Comparison of ENCODE assay signal across 9 mouse cellular contexts in genomic region chr12:111469507-111469906, GRCm38 (mm10). TPM values are rescaled to one million over a fixed set of nuclear protein-coding genes. Genes with fewer than 3 reads are reported as not detected.
DNase-seq lines count a peak whose midpoint lies in the region; ATAC-seq lines count a peak whose summit lies in the region.
"Had no signal": no experiment of that assay in that cellular context is flagged by ENCODE, and none has a peak within 500 bp of the region (broad histone marks: within the 10 kb centered on the region; RNA-seq: fewer than 3 reads in every experiment).

No protein-coding gene starts in this region.

- intact Hi-C loops in heart, postnatal 25 days (cut with DNase I) = loop anchor here (2.0 kb wide), 1 partner anchor 43 kb away; no protein-coding TSS in a partner anchor
- intact Hi-C loops in left cerebral cortex, postnatal 10 days (cut with DNase I) = no loop called here

- H3K4me2 ChIP-seq in stomach, embryonic 16.5 days (ENCODE audit: low read depth, low read length) = no peak overlapping the region

- H3K36me3 ChIP-seq in stomach, embryonic 16.5 days (ENCODE audit: control insufficient read depth, insufficient read depth, low read length) = no peaks in the 10 kb centered on the region

- no peak overlapping the region for H3K4me3 ChIP-seq in stomach, embryonic 16.5 days (replicated peaks; ENCODE audit: low read length)
- H3K4me3 ChIP-seq: megakaryocyte, embryonic 14.5 days had no signal

- H3K27ac ChIP-seq in stomach, embryonic 16.5 days (ENCODE audit: low read length) = no peak overlapping the region

- H3K9me3 ChIP-seq in stomach, embryonic 16.5 days (replicated peaks; ENCODE audit: control insufficient read depth, low read length) = no peaks in the 10 kb centered on the region
- H3K9me3 ChIP-seq: megakaryocyte, embryonic 14.5 days had no signal

- no peak overlapping the region for H3K9ac ChIP-seq in stomach, embryonic 16.5 days (ENCODE audit: low read length)

- H3K27me3 ChIP-seq in stomach, embryonic 16.5 days (ENCODE audit: control insufficient read depth, insufficient read depth, low read length) = no peaks in the 10 kb centered on the region

- peak; percentile 94 for DNase-seq in heart, adult 11 months
- no peak for DNase-seq in heart, postnatal 25 days (ENCODE audit: low spot score)
- peak; percentile 84 for DNase-seq in brain, adult 2 months (ENCODE audit: low read depth, low spot score)
- DNase-seq in hindlimb bud, embryonic 11.5 days (ENCODE audit: extremely low spot score, low read depth, low spot score) = peak; percentile 50
- DNase-seq in left cerebral cortex, postnatal 10 days (ENCODE audit: extremely low spot score in 1 of 2, low spot score in 2 of 2) = peak; percentile 26 to 80
- peak; percentile 85 for DNase-seq in mesoderm, embryonic 11.5 days (ENCODE audit: low read depth, low spot score)

- 10% methylated on average over 8 of the region's 8 CpGs for WGBS in stomach, embryonic 16.5 days

- H3K4me1 ChIP-seq in stomach, embryonic 16.5 days (ENCODE audit: control insufficient read depth, insufficient read depth, low read length) = no peaks in the 10 kb centered on the region

- peak; percentile 85 for ATAC-seq in erythroid progenitor cell, adult 5-6 weeks (replicated peaks; ENCODE audit: low FRiP score, poor library complexity, severe bottlenecking)
- peak; percentile 61; the same call in 1 of the 2 replicates for ATAC-seq in stomach, embryonic 16.5 days (ENCODE audit: insufficient read depth, low FRiP score)

RNA-seq across cellular contexts. Expression of gene Gm266, which starts 16.1 kb away (rescaled TPM):
- under 1 TPM; 0.36 to 0.75 TPM for total RNA-seq in heart, postnatal 25 days (2021)
- 1.8 TPM in 1 of 2 replicates, not detected in the other for total RNA-seq in erythroid progenitor cell, adult 5-6 weeks (2015; ENCODE audit: low replicate concordance)
- not detected in 2 replicates for total RNA-seq in erythroid progenitor cell, adult 5-6 weeks (2017; ENCODE audit: low replicate concordance)
- 1 to 10 TPM; 4.0 TPM for total RNA-seq in left cerebral cortex, postnatal 10 days (2021)
- polyA plus RNA-seq in stomach, embryonic 16.5 days (2015; fragmentation: Nextera tagmentation; extraction: Ambion mirVana) = 12.9 and 15.2 TPM in 2 replicates

RNA-seq across cellular contexts. Expression of gene Tnfaip2, which starts 27.2 kb away (rescaled TPM):
- 10 to 100 TPM; 41.7 to 48.7 TPM for total RNA-seq in heart, postnatal 25 days (2021)
- total RNA-seq in erythroid progenitor cell, adult 5-6 weeks (2015; ENCODE audit: low replicate concordance) = 75.7 and 109 TPM in 2 replicates
- total RNA-seq in erythroid progenitor cell, adult 5-6 weeks (2017; ENCODE audit: low replicate concordance) = 238 and 415 TPM in 2 replicates
- under 1 TPM; 0.61 to 0.81 TPM for total RNA-seq in left cerebral cortex, postnatal 10 days (2021)
- 11.2 and 12.8 TPM in 2 replicates for polyA plus RNA-seq in stomach, embryonic 16.5 days (2015; fragmentation: Nextera tagmentation; extraction: Ambion mirVana)

RNA-seq across cellular contexts. Expression of gene Exoc3l4, which starts 52.7 kb away (rescaled TPM):
- total RNA-seq in heart, postnatal 25 days (2021) = 1 to 10 TPM; 1.2 to 2.9 TPM
- total RNA-seq in erythroid progenitor cell, adult 5-6 weeks (2015; ENCODE audit: low replicate concordance) = 2.2 TPM in 1 of 2 replicates, not detected in the other
- total RNA-seq in erythroid progenitor cell, adult 5-6 weeks (2017; ENCODE audit: low replicate concordance) = not detected in 2 replicates
- total RNA-seq in left cerebral cortex, postnatal 10 days (2021) = 1 to 10 TPM; 1.1 to 1.7 TPM
- polyA plus RNA-seq in stomach, embryonic 16.5 days (2015; fragmentation: Nextera tagmentation; extraction: Ambion mirVana) = 9.0 and 9.6 TPM in 2 replicates

Comparison
In these comparisons a context has a peak if more than half of its experiments do, and no peak if none do; other contexts are left out.
1. RNA of gene Tnfaip2, which starts 27.2 kb away (total RNA-seq): 75.7 to 415 TPM in erythroid progenitor cell, adult 5-6 weeks and 41.7 to 48.7 TPM in heart, postnatal 25 days; 0.61 to 0.81 TPM in left cerebral cortex, postnatal 10 days; every median in the first group is over 10 times any median in the second.